Mouse (Mus musculus) monocyte, adult 5-6 weeks (primary cell): ENCODE data around the gene Wipf2. TPM values are rescaled to one million over a fixed set of nuclear protein-coding genes. Genes with fewer than 3 reads are reported as not detected.

Source experiments
- ATAC-seq: fragments of 153-309, 156-312 bp; replicated peaks from 2 replicates; pipeline ENCODE4 v1.8.0; 2017; ENCODE audit warnings: mild to moderate bottlenecking; ENCODE audit not compliant: low TSS enrichment, insufficient number of reproducible peaks, severe bottlenecking, poor library complexity, low FRiP score
- total RNA-seq: library from RNA; stranded (forward); fragments of 200-1000, 200-491, 200-594 nt; gene quantifications from 3 replicates; pipeline ENCODE4 v1.2.3, GENCODE M21; 2017

Gene Wipf2
- total RNA-seq, 1 experiment from 2014 or later = 7.1 TPM

DNA sequence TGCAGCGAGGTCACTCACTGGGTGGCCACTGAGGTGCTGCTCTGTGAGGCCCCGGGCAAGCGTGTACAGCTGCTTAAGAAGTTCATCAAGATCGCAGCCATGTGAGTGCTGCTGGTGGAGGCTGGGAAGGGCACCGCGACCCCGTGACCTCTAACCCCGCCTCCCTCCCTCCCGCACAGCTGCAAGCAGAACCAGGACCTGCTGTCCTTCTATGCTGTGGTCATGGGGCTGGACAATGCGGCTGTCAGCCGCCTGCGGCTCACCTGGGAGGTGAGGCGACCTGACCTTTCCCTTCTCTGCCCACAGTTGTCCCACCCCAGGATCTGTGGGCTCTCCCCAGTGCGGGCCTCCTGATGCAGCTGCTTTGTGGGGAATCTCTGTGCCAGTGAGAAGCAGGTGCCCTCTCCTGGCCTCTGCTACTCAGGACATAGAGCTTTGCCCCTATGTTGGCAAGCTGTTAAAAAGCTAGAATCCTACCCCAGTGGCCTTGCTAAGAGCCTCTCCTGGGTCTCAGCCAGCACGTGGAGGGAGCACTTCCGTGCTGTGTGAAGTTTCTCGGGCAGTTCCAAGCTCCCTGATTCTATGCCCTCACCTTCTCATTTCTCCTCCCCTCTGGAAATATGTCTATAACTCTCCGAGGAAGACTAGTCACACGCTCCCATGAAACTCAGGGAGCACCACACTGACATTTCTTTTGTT is 14.1 kb upstream of the Wipf2 start:
- no peak for ATAC-seq

- no peak for ATAC-seq
Measured at GRCm38 (mm10) chr11:98850100-98851093, 13.0 kb upstream of the Wipf2 start.

DNA sequence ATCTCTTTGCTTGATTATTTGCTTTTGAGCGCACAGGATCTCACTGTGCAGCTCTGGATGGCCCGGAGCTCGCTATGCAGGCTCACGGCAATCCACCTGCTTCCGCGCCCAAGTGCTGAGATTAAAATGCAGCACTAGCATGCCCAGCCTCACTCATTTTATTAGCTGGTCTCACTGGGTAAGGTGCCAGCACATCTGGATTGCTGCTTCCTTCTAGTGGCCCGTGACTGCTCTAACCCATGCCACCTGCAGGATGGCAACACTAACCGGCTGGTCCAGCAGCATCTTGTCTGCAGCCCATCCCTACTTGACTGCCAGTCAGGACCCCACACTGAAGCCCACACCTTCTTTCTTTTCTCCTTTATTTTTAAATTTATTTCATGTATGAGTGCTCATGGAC is 9.3 kb upstream of the Wipf2 start:
- no peak for ATAC-seq

DNA sequence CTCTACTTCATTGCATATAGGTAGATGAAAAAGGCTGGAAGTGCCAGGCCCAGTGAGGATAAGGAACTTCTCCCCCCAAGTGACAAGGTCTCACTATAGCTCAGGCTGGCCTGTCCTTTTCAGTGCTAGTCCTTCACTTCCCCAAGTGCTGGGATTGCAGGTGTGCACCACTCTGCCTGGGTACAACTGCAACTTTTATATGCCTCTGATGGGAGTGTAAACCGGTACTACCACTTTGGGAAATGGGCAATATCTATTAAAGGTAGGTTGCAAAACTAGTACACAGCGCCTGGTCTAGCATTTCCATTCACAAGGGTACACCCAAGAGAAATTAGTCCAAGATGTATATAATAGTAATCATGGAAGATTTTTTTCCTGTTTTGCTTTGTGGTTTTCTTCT is 8.8 kb upstream of the Wipf2 start:
- no peak for ATAC-seq

DNA sequence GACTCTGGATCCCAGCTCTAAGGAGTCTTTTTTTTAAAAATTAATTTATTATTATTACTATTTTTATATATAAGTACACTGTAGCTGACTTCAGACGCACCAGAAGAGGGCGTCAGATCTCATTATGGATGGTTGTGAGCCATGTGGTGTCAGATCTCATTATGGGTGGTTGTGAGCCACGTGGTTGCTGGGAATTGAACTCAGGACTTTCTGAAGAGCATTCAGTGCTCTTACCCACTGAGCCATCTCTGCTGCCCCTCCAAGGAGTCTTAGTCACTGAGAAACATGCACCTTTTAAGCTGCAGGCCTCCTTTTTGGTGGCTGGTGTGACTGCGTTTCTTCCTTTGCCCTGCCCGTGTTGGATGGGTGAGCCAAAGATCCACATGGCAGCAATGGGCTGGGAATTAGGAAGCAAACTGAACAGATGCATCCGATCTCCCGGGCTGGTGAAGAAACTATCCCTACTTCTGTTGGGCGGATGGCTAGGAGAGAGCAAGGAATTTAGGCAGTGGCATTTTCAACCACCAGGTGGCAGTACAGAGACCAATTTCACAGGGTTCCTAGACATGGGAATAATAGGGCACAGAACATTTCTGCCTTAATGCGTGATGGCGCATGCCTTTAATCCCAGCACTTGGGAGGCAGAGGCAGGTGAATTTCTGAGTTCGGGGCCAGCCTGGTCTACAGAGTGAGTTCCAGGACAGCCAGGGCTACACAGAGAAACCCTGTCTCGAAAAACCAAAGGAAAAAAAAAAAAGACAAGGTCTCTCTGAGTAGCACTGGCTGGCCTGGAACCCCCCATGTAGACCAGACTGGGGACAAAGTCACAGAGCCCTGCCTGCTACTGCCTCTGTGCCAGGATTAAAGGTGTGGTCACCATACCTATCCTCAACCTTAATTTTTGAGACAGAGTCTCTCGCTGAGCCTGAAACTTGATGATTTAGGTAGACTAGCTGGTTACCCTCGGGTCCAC is 4.4 kb upstream of the Wipf2 start:
- 0 out of 2 replicates have a peak, but pooled peaks have one; percentile 48 for ATAC-seq

DNA sequence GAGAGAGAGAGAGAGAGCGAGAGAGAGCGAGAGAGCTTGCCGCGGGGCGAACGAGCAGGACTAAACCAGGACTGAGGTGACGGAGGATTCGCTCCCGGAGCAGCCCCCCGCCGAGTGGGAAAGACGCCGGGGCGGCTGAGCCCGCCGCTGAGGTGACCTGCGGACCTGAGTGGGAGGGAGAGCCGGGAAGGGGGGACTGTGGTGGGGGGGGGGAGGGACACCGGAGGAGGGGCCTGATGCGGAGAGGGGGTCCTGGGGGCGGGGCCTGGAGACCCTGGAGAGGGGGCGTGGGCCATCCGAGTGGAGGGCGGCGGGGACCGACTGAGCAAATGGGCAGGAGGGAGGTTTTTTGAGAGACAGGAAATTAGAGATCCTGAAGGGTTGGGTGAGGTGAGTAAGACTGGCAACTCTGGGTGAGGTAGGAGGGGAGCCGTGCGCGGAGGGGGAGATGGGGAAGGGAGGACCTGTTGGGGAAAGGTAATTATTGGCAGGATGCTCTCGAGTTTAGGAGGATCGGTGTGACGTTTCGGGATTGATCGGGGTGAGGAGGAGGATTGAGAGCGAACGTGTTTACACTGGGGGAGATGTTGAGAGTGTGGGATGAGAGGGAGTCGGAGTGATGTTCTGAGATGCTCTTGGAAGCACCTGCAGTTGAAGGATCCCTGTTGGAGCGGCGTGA is 452 bp downstream of the Wipf2 start:
- ATAC-seq = 0 out of 2 replicates have a peak, but pooled peaks have one; percentile 13

DNA sequence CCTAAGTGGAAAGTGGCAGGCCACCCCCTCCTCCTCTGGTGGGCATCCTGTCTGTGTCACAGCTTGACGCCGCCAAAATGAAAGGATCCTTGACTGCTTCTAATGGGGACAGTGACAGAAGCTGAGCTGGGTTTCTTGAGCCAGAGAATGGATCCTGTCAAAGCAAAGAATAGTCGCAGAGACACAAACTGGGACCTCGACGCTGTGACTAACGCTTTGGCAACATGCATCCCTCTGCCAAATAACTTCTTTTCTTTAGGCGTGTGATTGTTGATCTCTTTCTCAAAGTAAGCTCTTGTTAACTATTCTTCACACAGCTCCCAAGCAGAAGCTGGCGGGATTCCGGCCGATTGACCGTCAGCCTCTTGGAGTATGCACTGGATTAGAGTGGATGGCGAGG is 3.9 kb downstream of the Wipf2 start:
- no peak for ATAC-seq

GRCm38 (mm10) chr11:98869906-98870305 is 6.5 kb downstream of the Wipf2 start:
- no peak for ATAC-seq

DNA sequence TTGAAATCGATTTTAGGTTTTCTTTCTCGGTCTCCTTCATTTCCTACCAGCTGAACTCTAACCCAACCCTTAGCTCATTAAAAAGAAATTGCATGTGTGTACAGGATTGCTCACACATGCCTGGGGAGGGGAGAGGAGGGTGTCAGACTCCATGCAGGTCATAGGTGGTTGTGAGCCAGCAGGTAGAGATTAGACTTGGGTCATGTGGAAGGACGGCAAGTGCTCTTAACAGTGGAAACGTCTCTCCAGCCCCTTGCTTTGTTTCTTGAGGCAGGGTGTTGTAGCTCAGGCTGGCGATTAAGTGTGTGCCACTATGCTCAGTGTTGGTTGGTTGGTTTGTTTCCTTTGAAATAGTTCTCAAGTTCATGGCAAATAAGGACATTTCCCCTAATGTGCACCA is 7.4 kb downstream of the Wipf2 start:
- no peak for ATAC-seq

DNA sequence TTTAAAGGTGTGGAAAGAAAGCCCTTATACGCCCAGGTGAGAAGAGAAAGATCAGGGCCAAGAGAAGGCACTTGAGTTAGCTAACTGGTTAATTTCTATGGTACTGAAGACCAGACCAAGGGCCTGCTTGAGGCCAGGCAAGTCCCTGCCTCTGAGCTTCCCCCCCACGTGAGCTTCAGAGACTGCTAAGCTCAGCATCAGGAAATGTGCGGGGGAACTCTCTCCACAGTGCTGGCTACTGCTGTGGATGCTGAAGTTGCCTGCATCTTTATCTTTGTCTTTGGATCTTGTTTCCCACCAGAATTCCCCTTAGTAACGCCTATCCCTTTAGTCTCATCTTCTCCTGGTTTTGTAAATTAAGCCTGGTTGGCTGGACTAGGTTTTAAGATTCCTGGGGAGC is 8.0 kb downstream of the Wipf2 start:
- ATAC-seq = no peak

DNA sequence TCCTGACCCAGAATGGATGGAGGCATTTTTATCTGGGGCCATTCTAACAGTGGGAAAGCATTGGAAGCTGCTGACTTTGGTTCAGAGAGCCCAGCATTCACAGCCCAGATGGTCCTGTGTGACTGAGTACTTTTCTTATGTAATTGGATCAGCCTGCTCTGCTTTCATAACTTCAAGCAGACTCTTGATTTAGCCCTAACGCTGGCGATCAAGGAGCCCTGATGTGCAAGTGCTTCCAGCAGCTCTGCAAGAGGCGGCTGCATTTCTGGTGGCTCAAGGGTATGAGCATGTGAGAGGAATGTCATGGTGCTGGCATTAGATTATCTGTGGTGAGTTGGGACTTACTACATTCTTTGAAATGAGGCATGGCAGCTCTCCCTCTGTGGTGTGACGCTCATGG is 8.6 kb downstream of the Wipf2 start:
- no peak for ATAC-seq

GRCm38 (mm10) chr11:98873900-98874299 is 10.5 kb downstream of the Wipf2 start:
- ATAC-seq = no peak

DNA sequence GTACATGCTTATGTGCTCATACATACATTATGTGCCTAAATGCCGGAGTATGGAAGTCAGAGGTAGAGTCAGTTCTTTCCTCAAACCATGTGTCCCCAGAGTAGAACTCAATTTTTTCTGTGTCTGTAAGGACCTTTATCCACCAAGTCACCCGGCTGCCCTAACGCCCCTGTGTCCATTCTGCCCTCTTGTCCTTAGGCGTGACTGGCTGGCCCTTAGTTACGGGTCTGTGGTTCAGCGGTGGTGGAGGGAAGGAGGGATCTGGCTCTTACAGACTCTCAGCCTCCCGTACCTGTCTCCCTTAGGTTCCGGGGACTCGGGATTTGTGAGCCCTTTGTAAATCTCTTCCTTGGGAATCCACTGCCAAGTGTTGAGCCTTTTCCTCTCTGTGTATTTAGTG is 13.6 kb downstream of the Wipf2 start:
- ATAC-seq = no peak

GRCm38 (mm10) chr11:98887703-98888102 is 24.3 kb downstream of the Wipf2 start:
- no peak for ATAC-seq

DNA sequence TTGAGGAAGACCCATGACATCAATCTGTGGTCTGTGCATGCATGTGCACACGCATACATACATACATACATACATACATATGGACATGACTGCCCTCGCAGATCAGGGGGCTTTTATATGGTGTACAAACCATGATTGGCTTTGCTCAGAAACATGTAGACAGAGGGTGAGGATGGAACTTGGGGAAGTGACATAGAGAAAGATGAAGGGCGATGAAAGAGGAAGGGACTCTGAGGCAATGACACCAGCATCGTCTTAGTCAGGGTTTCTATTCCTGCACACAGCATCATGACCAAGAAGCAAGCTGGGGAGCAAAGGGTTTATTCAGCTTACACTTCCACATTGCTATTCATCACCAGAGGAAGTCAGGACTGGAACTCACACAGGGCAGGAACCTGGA is 25.6 kb downstream of the Wipf2 start:
- ATAC-seq = peak; percentile 82

GRCm38 (mm10) chr11:98889977-98890376 is 26.5 kb downstream of the Wipf2 start:
- ATAC-seq = no peak

DNA sequence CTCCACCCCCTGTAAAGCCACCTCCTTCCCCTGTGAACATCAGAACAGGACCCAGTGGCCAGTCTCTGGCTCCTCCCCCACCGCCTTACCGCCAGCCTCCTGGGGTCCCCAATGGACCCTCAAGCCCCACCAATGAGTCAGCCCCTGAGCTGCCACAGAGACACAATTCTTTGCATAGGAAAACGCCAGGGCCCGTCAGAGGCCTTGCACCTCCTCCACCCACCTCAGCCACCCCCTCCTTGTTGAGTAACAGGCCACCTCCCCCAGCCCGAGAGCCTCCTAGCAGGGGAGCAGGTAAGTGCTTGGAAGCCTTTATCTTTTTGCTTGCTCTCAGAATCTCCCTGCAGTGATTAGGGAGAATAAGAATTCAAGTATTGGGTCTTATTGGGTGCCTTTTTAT is 29.0 kb downstream of the Wipf2 start:
- ATAC-seq = no peak

DNA sequence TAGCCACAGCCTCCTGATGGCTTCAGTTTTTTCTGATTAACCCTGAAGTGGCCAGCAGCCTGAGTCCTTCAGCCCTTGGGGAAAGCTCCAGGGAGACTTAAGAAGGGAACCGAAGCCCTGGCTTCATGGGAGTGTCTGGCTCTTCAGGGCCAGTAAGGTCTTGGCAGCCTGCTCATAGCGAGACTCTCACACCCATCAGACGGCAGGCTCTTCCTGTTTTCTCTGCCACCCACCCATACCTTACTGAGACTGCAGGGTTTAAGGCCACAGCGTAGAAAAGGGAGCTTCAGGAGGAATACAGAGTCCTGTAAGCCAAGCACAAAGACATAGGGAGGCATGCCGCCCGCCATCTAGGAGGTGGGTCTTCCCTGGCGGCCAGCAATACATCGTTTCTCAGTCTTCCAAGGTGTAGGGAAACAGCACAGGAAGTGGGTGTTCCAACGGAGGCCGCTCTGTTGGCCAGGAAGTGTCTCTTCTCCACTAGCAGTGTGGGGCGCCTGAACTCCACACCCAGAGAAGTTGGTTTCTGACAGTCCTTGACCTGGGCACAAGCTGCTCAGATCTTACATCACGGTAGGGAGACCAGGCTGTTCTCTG is 37.2 kb downstream of the Wipf2 start:
- ATAC-seq = peak; percentile 77
